Mouse (Mus musculus): ENCODE results near the gene Dglucy. TPM values are rescaled to one million over a fixed set of nuclear protein-coding genes. Genes with fewer than 3 reads are reported as not detected.

Gene Dglucy
- 2.4 and 2.8 TPM in 2 replicates for polyA plus RNA-seq (2015; fragmentation: Nextera tagmentation; extraction: Ambion mirVana)

- Histone ChIP-seq H3K9ac (peak within 1 kb of the TSS; percentile 70), H3K9me3 (no peaks in the 10 kb centered on the region), H3K27ac (peak within 1 kb of the TSS; percentile 92), H3K4me3 (peak within 1 kb of the TSS; percentile 43), H3K27me3 (no peaks in the 10 kb centered on the region), H3K4me2 (peak within 1 kb of the TSS; percentile 60), H3K36me3 (no peaks in the 10 kb centered on the region), H3K4me1 (peaks cover 29% of the 10 kb centered on the region)
- ATAC-seq (ENCODE audit: insufficient number of reproducible peaks, insufficient read depth, low FRiP score, low TSS enrichment, low read depth): peak; percentile 89
- WGBS: 28% methylated on average over 12 of the region's 12 CpGs
Observed at GRCm38 (mm10) chr12:100778934-100779865, at the start of gene Dglucy. Dglucy (plus strand) TSS chr12:100779057.

- ATAC-seq (ENCODE audit: insufficient number of reproducible peaks, insufficient read depth, low FRiP score, low TSS enrichment, low read depth): no peak
- Histone ChIP-seq H3K4me1 (no peaks in the 10 kb centered on the region), H3K27ac (no peak overlapping the region), H3K9ac (no peak overlapping the region), H3K27me3 (no peaks in the 10 kb centered on the region), H3K9me3 (no peaks in the 10 kb centered on the region), H3K36me3 (no peaks in the 10 kb centered on the region), H3K4me2 (no peak overlapping the region), H3K4me3 (no peak overlapping the region)
- WGBS: 62% methylated on average over 5 of the region's 5 CpGs
Observed at GRCm38 (mm10) chr12:100735156-100735555, 43.7 kb upstream of the Dglucy start.

- no peak overlapping the region for H3K27ac ChIP-seq
- no peak overlapping the region for H3K4me3 ChIP-seq
- H3K4me1 ChIP-seq: no peaks in the 10 kb centered on the region
- WGBS: 58% methylated on average over 2 of the region's 2 CpGs
- no peak overlapping the region for H3K4me2 ChIP-seq
- ATAC-seq (ENCODE audit: insufficient number of reproducible peaks, insufficient read depth, low FRiP score, low TSS enrichment, low read depth): no peak
- H3K9me3 ChIP-seq: no peaks in the 10 kb centered on the region
- H3K9ac ChIP-seq: no peak overlapping the region
- H3K36me3 ChIP-seq: no peaks in the 10 kb centered on the region
- no peaks in the 10 kb centered on the region for H3K27me3 ChIP-seq
Observed at GRCm38 (mm10) chr12:100735581-100735980, 43.3 kb upstream of the Dglucy start.

DNA sequence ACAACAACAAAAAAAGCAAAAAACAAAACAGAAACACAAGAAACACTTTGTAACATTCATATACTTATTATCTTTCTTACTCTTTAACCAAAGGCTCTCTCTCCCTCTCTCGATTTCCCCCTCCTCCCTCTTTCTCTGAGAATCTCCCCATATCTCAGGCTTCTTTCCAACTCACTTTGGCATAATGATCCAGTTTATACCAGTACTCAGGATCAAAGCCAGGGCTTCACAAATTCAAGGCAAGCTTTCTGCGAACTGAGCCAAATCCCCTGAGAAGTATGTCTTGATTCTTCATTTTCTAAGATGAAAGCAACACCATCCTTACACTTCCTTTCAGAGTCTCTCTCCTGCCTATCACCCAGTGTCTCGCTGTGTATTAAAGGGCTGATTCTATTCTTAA is 40.4 kb upstream of the Dglucy start:
- Histone ChIP-seq H3K27ac (no peak overlapping the region), H3K9me3 (no peaks in the 10 kb centered on the region), H3K4me1 (no peaks in the 10 kb centered on the region), H3K4me3 (no peak overlapping the region), H3K4me2 (no peak overlapping the region), H3K36me3 (no peaks in the 10 kb centered on the region), H3K27me3 (no peaks in the 10 kb centered on the region), H3K9ac (no peak overlapping the region)
- ATAC-seq (ENCODE audit: insufficient number of reproducible peaks, insufficient read depth, low FRiP score, low TSS enrichment, low read depth): no peak
- WGBS: 60% methylated on average over 3 of the region's 3 CpGs

GRCm38 (mm10) chr12:100739011-100739570 is 39.8 kb upstream of the Dglucy start:
- no peak overlapping the region for H3K4me2 ChIP-seq
- WGBS: 66% methylated on average over 4 of the region's 4 CpGs
- H3K4me1 ChIP-seq: no peaks in the 10 kb centered on the region
- no peaks in the 10 kb centered on the region for H3K36me3 ChIP-seq
- H3K4me3 ChIP-seq: no peak overlapping the region
- no peak overlapping the region for H3K27ac ChIP-seq
- no peak for ATAC-seq (ENCODE audit: insufficient number of reproducible peaks, insufficient read depth, low FRiP score, low TSS enrichment, low read depth)
- no peaks in the 10 kb centered on the region for H3K9me3 ChIP-seq
- H3K9ac ChIP-seq: no peak overlapping the region
- no peaks in the 10 kb centered on the region for H3K27me3 ChIP-seq

DNA sequence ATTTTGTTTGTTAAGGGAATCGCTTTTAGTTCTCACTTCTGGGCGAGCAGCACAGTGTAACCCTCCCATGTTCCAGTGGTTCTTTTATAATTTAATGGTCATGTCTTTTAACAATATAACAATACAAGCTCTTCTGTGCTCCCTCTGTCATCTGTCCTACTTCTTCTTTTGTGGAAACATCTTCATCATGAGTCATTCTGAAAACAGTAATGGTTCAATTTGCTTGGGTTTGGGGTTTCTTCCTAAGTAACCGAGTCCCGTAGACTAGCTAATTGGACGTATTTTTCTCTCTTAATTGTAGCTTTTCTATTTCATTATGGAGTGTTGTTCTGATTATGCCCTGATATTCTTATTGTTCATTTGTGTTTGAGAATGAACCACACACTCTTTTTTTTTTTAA is 38.5 kb upstream of the Dglucy start:
- Histone ChIP-seq H3K27me3 (no peaks in the 10 kb centered on the region), H3K36me3 (no peaks in the 10 kb centered on the region), H3K9me3 (no peaks in the 10 kb centered on the region), H3K27ac (no peak overlapping the region), H3K9ac (no peak overlapping the region), H3K4me3 (no peak overlapping the region), H3K4me1 (no peaks in the 10 kb centered on the region), H3K4me2 (no peak overlapping the region)
- ATAC-seq (ENCODE audit: insufficient number of reproducible peaks, insufficient read depth, low FRiP score, low TSS enrichment, low read depth): no peak
- WGBS: 91% methylated on average over 5 of the region's 5 CpGs

DNA sequence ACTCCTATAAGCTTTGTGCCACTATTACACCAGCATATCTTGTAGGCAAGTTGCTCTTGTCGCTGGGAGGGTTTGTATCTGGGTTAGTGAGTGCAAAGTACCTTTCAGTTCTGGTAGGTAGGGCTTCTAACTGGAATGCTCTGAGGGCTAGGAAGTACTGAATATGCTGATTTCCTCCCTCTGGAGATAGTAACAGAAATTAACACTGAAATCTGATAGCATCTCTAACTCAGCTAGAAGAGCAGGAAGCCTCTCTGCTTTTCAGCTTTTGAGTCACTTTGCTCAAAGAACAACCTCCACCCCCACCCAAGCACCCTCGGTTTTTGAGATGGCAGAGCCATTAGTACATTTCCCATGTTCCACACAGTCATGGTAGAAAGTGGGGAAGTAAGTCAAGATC is 36.4 kb upstream of the Dglucy start:
- Histone ChIP-seq H3K9ac (no peak overlapping the region), H3K4me3 (no peak overlapping the region), H3K4me1 (no peaks in the 10 kb centered on the region), H3K36me3 (no peaks in the 10 kb centered on the region), H3K9me3 (no peaks in the 10 kb centered on the region), H3K4me2 (no peak overlapping the region), H3K27me3 (no peaks in the 10 kb centered on the region), H3K27ac (no peak overlapping the region)
- WGBS: 59% methylated on average over 2 of the region's 2 CpGs
- ATAC-seq (ENCODE audit: insufficient number of reproducible peaks, insufficient read depth, low FRiP score, low TSS enrichment, low read depth): no peak

DNA sequence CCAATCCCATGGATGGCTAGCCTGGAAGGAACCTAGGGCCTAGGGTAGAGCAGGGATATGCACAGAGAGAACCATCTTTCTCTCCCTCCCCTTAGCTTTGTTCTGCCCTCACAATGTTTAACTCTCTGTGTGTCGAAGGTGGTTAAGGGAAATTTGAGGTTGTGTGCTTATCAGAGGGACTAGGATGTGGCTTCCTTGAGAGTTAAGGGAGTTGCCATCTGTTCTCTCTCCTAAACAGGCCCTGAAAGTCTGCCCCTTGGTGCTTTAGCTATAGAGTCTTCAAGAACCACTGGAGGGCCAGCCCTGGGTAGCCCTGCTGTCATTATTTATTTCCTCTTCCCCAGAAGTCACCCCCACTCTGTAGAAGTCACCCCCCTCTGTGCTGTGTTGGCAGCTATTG is 25.9 kb upstream of the Dglucy start:
- ATAC-seq (ENCODE audit: insufficient number of reproducible peaks, insufficient read depth, low FRiP score, low TSS enrichment, low read depth): no peak
- H3K4me1 ChIP-seq: no peaks in the 10 kb centered on the region
- no peaks in the 10 kb centered on the region for H3K9me3 ChIP-seq

GRCm38 (mm10) chr12:100753716-100754115 is 25.1 kb upstream of the Dglucy start:
- no peaks in the 10 kb centered on the region for H3K9me3 ChIP-seq
- 59% methylated on average over 1 of the region's 1 CpGs for WGBS
- no peak overlapping the region for H3K27ac ChIP-seq
- no peaks in the 10 kb centered on the region for H3K4me1 ChIP-seq
- no peak overlapping the region for H3K4me2 ChIP-seq
- H3K9ac ChIP-seq: no peak overlapping the region
- H3K27me3 ChIP-seq: no peaks in the 10 kb centered on the region
- no peak overlapping the region for H3K4me3 ChIP-seq
- H3K36me3 ChIP-seq: no peaks in the 10 kb centered on the region
- no peak for ATAC-seq (ENCODE audit: insufficient number of reproducible peaks, insufficient read depth, low FRiP score, low TSS enrichment, low read depth)

More for the DNA sequence above, 25.9 kb upstream of the Dglucy start:
- H3K4me2 ChIP-seq: no peak overlapping the region
- H3K27me3 ChIP-seq: no peaks in the 10 kb centered on the region
- H3K36me3 ChIP-seq: no peaks in the 10 kb centered on the region
- no peak overlapping the region for H3K27ac ChIP-seq
- no peak overlapping the region for H3K4me3 ChIP-seq
- 67% methylated on average over 1 of the region's 1 CpGs for WGBS
- H3K9ac ChIP-seq: no peak overlapping the region

GRCm38 (mm10) chr12:100757427-100757826 is 21.4 kb upstream of the Dglucy start:
- Histone ChIP-seq H3K9ac (no peak overlapping the region), H3K27me3 (no peaks in the 10 kb centered on the region), H3K4me2 (no peak overlapping the region), H3K4me1 (no peaks in the 10 kb centered on the region), H3K9me3 (no peaks in the 10 kb centered on the region), H3K4me3 (no peak overlapping the region), H3K27ac (no peak overlapping the region), H3K36me3 (no peaks in the 10 kb centered on the region)
- WGBS: 58% methylated on average over 4 of the region's 4 CpGs
- ATAC-seq (ENCODE audit: insufficient number of reproducible peaks, insufficient read depth, low FRiP score, low TSS enrichment, low read depth): no peak

GRCm38 (mm10) chr12:100762663-100763425 is 16.0 kb upstream of the Dglucy start:
- no peak for ATAC-seq (ENCODE audit: insufficient number of reproducible peaks, insufficient read depth, low FRiP score, low TSS enrichment, low read depth)
- no peaks in the 10 kb centered on the region for H3K36me3 ChIP-seq
- 63% methylated on average over 11 of the region's 11 CpGs for WGBS
- no peaks in the 10 kb centered on the region for H3K27me3 ChIP-seq
- H3K9ac ChIP-seq: no peak overlapping the region
- no peaks in the 10 kb centered on the region for H3K4me1 ChIP-seq
- H3K4me3 ChIP-seq: no peak overlapping the region
- no peak overlapping the region for H3K4me2 ChIP-seq
- H3K9me3 ChIP-seq: no peaks in the 10 kb centered on the region
- H3K27ac ChIP-seq: no peak overlapping the region

All from embryonic facial prominence, embryonic 13.5 days (tissue).